Mouse (Mus musculus) mouse trophoblast stem cell (cell line): ENCODE data around the gene Ak8.

ENCODE experiments used
- in situ Hi-C, 2 experiments: fragments of 300-500 bp; cut with MseI, MboI; formaldehyde crosslinking; loops; 2 replicates in 1 of 2; 3 replicates in 1 of 2; pipeline ENCODE4 v1.15.1; 2025

Gene Ak8

DNA sequence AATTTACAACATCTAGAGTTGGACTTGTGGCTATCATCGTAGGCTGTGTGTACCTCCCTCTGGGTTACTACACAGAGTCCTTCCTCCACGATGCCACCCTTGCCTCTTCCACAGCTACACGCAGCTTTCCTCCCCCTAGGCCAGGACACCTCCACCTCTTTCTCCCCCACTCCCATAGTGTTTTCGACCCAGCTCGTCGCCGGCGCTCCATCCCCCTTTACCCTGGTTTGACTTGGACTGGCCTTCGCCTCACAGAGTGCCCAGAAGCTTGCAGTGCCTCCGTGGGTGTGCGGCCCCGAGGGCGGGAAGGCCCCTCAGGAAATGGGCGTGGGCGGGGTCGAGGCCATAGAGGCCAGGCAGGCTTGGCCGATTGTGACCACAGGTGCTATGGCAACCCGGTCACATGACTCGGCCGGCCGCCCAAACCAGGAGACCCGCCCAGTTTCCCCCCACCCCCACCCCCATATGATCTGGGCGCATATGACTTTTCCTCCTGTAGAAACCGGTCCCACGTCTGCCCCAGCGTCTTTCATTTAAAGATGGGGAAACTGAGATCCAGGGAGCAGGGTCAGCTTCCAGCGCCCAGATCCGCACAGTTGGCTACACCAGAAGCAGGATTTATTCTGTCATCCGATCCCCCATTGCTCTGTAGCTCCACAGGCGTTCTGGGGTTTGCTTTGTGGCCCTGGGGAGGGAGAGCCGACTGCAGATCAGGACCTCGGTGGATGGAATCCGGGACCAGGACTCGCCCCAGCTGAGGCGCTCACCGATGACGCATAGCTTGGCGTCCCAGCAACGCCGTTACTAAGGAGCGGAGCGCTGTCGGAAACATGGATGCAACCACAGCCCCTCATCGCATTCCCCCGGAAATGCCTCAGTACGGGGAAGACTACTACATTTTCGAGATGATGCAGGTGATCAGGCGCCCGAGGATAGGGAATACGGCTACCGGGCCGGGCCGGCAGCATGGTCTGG is at the start of gene Ak8, which contains the start of gene Spaca9:
Gene Ak8, plus strand, starts transcription at position 804 of the 975 bp plus-strand sequence.
Gene Spaca9, minus strand, starts transcription at position 367 of the 975 bp plus-strand sequence.
- in situ Hi-C loops = no loop called here

DNA sequence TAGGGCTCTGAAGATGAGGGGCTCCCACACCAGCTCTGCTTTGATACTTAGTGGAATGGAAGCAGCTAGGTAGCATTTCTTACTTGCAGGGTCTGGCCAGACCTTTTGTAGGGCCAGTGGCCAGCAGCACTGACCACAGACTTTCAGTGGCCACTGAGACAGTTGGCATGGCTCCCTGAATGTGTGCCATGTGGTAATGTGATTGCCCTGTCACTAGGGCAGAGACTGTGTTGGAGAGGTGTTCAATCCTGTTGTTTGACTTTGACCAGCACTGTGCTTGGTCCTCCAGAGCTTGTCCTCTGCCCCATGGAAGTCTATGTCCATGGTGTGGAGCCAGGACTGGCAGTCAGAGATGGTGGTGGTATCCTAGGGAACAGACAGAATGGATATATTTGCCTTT is 49.4 kb upstream of the Ak8 start:
- in situ Hi-C loops = no loop called here

DNA sequence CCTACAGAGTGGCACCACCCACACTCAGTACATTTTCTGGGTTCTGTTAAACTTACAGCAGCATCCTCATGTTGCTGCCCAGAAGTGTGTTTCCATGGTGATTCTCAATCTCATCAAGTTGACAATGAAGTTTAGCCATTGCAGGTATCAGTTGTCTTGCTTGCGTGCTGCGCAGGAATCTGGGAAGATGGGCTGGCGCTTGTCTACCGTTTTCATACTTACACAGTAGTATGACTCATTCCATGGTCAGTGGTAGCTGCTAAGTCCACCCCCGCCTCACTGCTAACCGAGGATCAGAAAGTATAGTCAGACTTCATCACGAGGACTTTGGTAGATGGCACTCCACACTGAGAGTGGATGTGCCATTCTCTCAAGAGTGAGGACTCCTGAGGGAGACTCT is 46.6 kb upstream of the Ak8 start:
- in situ Hi-C loops = no loop called here

DNA sequence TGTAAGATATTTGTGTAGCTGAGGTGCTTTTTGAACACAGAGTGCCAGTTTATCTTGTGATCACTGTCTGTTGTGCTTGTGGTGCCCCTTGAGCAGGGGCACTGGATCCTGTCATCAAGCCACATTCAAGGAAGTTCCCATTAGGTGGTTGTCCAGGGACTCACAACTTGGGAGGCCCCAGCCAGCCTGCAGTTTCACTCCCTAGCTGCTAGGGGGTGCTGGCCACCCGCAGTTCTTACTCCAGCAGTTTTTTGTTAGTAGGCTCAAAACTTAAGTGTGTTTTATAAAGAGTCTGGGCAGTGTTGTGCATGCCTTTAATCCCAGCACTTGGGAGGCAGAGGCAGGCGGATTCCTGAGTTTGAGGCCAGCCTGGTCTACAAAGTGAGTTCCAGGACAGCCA is 45.7 kb upstream of the Ak8 start:
- in situ Hi-C loops = no loop called here

DNA sequence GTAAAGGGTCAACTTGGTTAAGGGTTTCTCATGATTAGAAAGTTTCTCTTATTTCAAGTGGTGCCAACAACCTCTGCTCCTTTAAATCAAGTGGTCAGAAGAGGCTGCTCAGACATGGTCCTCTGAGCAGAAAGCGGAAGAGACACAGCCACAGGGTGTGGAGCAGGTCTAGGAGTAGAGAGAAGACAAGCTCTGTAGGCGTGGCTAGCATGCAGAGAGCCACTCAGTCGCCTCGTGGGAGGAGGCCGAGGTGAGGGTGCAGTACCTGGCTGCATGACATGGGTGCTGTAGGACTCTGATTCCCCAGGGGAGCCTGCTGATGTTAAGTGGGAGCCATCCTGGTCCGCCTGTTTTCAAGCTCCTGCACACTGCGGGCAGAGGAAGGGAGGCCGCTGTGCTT is 43.7 kb upstream of the Ak8 start:
- in situ Hi-C loops = no loop called here

DNA sequence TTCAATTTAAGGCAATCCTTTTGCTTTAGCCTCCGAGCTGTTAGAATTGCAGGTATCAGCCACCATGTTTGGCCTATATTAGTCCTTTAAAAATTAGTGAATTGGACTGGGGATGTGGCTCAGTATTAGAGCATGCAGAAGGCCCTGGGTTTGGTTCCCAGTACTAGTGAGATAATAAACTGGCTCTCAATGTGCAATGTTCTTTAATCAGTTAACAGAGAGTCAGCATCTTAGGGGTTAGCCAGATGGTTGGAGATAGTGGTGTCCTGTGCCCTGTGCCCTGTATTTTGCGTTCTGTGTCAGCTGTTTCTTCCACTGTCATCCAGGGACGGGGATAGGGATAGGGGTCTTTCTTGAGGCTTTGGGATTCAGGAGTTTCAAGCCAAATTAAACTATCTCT is 37.1 kb upstream of the Ak8 start:
- in situ Hi-C loops = no loop called here

DNA sequence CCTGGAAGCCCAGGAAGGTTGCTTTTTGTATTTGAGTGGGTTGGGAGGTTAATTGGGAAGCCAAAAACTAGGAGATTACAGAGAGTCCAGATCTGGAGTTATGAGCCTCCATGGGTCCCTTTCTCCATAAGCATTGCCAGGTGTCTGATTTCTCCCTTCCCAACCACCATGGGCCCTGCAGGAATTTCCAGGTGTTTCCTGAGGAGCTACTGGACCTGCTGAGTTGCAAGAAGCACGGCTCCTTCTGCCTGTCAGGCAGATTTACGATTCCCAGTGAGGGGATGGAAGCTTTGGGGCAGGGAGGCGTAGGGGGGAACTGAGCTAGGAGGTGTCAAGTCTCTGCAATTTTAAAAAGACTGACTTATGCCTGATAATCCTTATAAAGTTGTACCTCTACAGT is 34.1 kb upstream of the Ak8 start:
- in situ Hi-C loops = no loop called here

DNA sequence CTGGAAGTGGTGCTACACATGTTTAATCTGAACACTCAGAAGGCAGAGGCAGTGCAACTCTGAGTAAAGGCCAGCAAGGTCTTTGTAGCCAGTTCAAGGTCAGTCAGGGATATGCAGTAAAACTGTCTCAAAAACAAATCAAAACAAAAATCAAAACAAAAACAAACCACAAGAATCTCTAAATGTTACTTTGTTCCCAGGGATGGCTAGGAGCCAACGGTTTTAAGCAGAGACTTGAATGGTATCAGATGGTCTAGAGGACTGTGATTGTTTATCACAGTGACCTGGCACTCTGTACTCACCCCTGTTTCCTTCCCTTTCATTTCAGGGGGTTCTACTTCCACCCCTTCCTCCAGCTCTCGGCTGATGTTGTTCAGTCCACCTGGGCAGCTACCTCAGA is 28.5 kb upstream of the Ak8 start:
- in situ Hi-C loops = no loop called here

DNA sequence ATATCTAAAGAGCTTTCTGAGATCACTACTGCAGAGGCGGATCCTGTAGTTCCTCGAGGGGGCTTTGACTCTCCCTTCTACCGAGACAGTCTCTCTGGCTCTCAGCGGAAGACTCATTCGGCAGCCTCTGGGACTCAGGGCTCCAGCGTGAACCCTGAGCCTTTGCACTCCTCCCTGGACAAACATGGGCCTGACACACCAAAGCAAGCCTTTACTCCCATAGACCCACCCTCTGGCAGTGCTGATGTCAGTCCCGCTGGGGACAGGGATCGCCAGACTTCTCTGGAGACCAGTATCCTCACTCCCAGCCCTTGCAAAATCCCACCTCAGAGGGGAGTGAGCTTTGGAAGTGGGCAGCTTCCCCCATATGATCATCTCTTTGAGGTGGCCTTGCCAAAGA is 24.0 kb upstream of the Ak8 start:
- in situ Hi-C loops = no loop called here

DNA sequence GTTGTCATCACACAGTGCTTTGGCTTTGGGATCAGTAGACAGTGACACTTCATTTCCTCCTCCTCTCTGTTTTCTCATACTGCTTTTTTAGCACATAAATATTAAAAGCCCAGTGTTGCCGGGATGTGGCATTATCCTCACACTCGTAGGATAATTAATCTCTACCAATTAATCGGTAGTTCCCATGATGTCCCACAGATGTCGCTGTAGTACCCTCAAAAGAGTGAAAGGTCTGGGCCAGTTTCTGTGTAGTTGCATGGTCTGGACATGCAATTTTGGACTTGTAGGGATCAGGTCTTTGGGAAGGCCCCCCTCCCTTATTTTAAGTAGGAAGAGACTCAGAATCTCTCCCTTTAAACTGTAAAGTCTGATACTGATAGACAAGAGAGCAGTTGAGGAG is 19.3 kb upstream of the Ak8 start:
- in situ Hi-C loops = no loop called here

DNA sequence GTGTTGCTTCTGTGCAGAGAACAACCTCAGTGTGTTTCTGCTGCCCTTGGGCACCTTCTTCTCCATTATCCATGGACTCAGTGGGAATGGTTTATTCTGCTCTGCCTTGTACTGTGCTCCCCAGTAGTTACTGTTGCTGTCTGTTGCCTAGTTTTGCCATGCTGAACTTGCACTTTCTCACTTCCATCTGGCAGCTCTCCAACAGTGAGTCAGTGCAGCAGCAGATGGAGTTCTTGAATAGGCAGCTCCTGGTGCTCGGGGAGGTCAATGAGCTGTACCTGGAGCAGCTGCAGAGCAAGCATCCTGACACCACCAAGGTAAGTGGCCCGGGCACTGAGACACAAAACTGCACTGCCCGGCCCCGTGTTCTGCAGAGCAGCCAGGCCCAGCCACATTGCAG is 18.2 kb upstream of the Ak8 start:
- in situ Hi-C loops = no loop called here

DNA sequence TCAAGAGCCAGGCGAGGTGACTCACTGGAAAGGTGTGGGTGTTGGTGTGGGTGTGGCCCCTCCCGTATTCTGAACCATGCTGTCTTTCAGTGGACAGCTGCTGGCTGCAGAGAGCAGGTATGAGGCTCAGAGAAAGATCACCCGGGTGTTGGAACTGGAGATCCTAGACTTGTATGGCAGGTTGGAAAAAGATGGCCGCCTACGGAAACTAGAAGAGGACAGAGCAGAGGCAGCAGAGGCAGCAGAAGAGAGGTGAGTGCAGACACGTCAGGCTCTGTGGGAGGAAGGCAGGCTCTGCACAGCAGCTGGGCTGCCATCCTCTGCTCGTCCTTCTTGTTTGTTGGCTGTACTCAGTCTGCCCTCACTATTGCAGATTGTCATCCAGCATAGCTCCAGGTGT is 14.1 kb upstream of the Ak8 start:
- in situ Hi-C loops = no loop called here

GRCm38 (mm10) chr2:28688431-28688830 is 11.5 kb upstream of the Ak8 start:
- in situ Hi-C loops = no loop called here

DNA sequence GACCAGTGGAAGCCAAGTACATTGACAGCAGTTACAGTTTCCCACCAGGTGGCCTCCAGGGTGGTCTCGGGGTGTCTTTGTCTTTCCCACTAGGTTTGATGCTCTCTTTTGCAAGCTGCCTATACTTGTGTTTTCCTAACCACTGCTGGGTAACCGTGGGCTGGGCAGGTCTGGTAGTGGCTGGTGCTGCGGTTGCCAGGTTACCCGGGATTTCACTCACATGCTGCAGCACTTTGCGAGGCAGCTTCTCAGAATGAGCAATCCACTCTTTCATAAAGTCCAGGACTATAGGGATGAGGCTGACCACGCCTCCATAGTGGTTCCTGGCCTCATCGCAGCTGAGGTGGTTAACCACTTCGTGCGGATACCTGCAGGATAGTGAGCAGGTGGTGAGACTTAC is 7.3 kb upstream of the Ak8 start:
- in situ Hi-C loops = no loop called here

DNA sequence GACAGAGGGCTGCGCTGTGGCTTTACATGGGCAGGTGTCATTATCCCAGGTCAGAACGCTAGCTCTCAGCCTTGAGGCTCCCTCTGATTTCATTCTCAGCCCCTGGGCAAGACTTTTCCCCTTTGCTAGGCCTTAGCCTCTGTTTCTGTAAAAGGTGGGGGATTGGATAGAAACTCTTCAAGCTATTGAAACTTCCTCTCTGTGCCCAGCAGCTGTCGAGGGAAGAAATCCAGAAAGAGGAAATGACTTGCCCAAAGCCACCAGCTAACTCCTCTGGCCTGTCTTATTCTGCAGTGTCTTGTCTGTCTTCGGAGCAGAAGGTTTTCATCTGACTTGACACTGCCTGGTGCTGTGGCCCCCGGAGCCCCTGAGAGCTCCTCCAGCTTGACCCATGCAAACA is 1.4 kb upstream of the Ak8 start:
- in situ Hi-C loops = no loop called here

GRCm38 (mm10) chr2:28701646-28702262 is 1.8 kb downstream of the Ak8 start:
- in situ Hi-C loops = no loop called here

- in situ Hi-C loops = no loop called here
Observed at GRCm38 (mm10) chr2:28706106-28706636, 6.2 kb downstream of the Ak8 start.

- in situ Hi-C loops = no loop called here
Observed at GRCm38 (mm10) chr2:28706787-28707186, 6.8 kb downstream of the Ak8 start.

- in situ Hi-C loops = no loop called here
Observed at GRCm38 (mm10) chr2:28713036-28713435, 13.1 kb downstream of the Ak8 start.

- in situ Hi-C loops = no loop called here
Observed at GRCm38 (mm10) chr2:28722419-28722818, 22.5 kb downstream of the Ak8 start.

DNA sequence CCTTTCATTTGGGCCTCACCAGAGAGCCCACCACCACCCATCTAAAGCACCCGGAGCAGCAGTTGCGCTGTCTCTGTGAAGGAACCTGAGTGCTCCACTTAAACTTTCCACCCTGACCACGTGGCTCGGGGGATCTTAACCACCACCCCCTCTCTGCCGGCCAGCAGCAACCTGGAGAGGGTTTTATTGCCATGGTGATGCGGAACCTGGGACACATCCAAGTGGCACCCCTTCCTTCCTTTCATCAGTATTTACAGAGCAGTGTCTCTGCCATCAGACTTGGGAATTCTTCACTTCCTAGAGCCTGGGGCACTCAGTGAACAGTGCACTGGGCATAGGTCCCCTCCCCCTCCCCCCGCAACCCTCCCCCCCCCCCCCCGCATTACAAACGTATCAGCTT is 23.9 kb downstream of the Ak8 start:
- in situ Hi-C loops = no loop called here

- in situ Hi-C loops = no loop called here
Observed at GRCm38 (mm10) chr2:28727786-28728404, 27.9 kb downstream of the Ak8 start.
